Mouse (Mus musculus): ENCODE data around the gene Plscr3. TPM values are rescaled to one million over a fixed set of nuclear protein-coding genes. Genes with fewer than 3 reads are reported as not detected.
A peak's percentile ranks its signal among the peaks of the same experiment; 100 is the strongest.

The Plscr3 gene
- total RNA-seq (2021): 10 to 100 TPM; 16.3 to 16.6 TPM

DNA sequence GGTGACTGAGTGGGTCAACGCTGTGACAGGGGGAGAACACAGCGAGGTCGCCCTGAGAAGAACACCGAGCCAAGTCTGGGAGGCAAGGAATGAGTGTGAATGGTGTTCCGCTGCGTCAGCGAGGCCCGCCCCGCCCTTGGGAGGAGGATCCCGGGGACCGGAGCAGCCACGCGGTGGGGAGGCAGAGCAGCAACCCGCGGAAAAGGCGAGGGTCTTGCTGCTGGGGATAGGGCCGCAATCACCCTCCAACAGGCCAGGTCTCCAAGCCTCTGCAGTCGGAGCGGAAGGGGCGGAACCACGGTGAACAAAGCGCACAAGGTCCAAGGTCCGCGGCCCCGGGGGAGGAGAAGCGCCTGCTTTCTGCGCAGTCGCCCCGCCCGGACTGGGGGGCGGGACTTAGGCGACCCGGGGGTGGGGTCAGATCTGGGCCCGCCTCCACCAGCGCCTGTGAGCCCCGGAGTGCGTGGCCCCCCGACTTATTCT is at the start of gene Plscr3:
Plscr3 (plus strand) TSS at position 179 of the 483 bp plus-strand sequence.
- peak; percentile 89 for DNase-seq

DNA sequence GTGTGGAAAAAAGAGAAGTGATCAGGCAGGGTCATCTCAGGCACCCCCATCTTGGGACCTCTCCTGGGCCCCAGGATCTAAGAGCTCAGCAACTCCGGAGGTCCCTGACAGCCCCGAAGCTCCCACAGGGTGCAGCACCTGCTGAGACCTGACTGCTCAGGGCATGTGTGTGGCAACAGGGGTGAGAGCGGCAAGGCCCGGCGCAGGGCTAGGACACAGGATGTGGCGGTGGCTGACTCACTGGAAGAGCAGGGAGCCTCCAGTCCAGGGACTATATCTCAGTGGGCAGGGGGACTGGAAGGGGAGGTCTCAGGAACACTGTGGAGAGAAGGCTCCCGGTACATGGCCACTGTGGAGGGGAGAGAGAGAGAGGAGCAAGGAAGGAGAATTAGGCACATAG is 48.3 kb upstream of the Plscr3 start:
- no peak for DNase-seq

DNA sequence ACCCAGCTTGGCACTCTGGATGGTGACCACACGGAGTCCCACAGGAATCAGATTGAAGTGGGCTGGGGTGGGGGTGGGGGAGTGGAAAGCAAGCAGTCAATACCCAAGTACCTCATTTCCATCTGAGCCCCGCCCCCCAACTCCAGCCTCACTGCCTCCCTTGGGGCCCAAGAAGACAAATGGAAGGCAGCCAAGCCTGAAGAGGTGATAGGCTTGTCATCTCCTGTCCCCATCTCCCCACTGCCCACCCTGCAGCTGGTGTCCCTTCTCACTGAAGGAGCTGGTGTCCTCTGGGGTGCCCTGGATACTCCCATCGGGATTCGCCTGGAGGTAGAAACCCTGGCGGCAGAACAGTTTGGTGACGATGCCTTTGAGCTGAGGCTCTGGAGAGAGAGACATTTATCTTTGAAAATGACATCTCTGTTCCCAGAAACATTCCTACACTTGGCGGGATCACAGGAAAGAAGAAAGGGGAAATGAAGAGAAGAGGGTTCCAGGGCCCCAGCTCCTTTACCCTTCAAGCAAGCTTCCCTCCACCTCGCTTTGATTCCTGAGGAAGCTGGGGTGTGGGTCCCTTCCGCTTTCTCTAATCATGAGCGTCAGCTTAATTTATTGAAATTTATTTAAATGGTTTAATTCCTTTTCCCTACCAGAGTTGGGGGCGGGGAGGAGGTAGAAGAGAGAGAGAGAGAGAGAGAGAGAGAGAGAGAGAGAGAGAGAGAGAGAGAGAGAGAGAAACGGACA is 46.6 kb upstream of the Plscr3 start:
- no peak for DNase-seq

DNA sequence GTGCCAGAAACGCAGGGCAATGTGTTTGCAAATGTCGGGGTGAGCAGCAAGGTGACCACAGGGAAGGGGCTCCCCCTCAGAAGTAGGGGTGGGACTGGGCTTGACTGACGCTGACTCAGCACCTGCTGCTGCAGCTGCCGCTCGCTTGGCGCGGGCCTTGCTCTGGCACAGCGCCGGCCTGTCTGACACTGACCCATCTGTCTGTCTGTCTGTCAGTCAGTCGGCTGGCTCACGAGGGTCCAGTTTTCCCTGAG is 46.1 kb upstream of the Plscr3 start:
- peak in 1 of 2 experiments; percentile 45 for DNase-seq

DNA sequence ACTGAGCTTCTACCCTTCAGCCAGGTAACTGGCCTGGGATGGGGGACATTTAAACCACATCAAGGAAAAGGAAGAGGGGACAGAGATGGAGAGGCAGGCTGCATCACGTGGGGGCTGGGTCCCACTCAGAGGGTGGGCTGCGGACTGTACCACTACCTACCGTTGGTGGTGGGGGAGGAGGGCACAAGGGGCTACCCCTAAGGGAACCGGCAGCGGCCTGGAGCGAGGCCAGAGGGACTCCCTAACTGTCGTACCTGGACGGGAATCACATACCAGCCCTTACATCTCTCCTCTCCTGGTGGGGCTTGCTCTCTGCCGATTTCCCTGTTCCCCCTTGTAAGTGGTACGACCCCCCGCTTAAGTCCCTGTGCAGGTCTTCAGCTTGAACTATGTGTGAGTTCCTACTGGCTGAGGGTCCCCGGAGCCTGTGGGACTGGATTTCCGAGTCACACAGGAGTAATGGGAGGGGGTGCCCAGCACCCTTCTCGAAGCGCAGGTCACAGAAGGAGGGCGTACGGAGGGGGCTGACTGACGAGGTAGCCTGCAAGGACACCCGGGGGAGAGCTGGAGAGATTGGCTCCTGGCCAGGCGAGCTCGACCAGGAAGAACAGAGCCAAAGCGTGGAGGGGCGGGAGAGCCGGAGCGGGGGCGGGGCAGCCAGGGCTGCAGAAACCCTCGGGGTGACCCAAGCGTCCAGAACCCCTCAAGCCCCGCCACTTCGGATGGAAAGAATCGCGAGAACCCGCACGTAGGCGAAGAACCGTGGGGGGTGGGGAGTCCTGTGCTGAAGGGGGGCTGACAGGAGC is 45.6 kb upstream of the Plscr3 start:
- peak; percentile 43 to 45 for DNase-seq

DNA sequence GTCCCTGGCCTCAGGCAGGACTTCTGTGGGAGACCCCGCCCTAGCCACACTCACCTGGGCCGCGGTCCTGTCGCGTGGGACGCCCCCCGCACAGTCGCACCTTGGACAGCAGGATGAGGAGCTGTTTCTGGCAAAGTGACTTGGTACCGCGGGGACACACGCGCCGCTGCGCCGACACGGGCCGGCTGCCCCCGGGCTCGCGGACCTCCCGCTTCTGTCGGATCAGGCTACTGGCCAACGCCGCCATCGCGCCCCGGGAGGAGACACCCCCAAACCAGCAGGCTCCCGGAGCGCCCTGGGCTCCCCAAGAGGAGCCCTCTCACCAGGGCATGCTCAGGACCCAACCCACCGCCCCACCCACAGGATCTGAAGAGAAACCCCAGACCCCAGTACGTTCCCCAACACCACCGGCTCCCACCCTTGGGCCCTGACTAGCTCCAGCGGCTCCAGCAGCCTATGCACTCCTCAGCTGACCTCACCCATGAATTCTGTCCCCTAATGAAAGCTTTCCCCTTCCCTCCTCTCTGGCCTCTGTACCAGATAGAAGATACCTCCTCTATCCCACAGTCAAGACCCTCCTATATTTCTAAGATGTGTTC is 44.7 kb upstream of the Plscr3 start, which contains the start of gene Fgf11:
Fgf11 (minus strand) TSS at position 479 of the 599 bp plus-strand sequence.
- DNase-seq: no peak

DNA sequence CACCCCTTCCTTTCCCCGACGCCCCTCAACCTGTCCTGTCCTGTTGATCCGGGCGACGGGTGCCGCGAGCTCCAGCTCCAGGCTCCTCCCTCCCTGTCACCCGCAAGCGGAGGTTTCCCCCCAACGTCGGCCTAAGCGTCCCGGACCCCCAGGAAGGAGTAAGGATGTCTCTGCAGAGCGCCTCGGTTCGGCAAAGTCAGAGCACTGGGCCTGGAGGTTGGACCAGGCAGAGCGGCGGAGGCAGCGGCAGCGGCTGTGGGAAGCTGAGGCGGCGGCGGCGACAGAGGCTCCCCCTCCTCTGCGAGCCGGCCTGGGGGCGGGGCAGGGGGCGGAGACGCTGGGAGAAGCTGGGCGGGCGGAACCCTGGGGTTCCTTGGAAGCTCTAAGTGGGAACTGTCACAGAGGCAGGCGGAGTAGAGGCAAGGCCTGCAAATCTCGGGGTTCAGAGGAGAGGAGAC is 43.5 kb upstream of the Plscr3 start:
- DNase-seq: peak; percentile 85 to 86

DNA sequence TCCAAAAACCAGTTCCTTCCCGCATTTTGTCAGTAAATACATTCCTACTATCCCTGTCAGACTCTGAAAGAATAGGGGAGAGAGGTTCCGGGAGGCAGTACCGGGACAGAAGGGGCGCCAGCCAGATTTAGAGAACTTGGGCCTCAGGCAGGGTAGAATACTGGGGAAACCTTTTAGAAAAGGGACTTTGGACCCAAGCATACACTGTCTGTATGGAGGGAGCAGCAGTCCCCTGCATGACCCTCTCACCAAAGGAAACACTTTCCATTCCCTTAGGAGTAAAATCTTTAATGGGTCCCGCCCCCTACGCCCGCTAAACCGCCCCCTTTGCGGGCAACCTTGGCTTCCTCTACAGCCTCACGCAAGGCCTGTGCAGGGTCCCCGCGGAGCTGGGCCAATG is 42.8 kb upstream of the Plscr3 start:
- no peak for DNase-seq

DNA sequence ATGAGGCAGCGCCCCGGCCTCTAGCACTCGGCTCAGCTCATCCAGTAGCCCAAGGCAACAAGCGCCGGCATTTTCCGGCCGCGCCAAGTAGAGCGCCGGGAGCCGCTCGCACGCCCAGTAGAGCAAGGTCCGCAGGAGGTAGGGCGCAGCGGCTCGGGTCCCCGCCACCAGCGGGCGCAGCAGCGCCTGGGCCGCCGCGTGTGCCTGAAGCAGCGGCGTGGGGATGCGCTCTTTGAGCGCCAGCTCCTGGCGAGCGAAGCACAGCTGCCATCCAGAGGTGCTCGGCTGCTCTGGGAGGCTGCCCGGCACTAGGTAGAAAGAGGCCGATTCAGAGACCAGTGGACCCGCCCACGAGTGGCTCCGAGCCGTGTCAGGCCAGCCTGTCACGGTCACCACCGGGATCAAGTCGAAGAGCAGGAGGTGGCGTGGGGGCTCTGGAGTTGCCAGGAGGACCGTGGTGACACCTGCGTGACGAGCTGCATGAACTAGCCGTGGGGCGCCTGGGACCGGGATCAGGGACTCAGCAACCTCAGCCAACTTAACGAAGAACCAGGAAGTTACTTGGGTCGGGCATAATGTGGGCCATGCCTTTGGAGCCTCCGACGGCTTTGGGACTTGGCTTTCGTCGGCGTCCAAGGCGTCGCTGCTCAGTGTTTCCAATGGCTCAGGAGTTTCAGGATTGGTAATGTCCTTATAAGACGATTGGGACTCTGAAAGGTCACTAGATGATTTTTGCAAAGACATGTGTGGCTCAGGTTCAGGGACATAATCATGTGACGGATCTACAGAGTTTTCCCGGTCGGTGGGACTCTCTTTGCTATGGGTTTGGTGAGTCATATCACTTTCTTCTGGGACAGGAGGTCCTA is 42.2 kb upstream of the Plscr3 start:
- DNase-seq: peak; percentile 58 to 70

DNA sequence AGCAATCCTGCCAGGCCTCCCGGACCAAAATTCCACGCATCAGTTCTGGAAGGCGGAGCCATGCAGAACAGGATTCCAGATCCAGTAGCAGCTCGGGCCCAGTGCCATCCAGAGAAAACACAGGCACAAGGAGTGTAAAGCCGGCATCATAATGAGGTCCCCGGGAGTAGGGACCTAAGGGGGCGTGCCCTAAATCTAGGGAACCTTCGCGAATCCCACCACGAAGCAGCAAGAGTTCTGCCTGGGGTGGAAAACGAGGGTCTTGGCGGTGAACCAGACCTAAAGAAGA is 41.6 kb upstream of the Plscr3 start:
- no peak for DNase-seq

DNA sequence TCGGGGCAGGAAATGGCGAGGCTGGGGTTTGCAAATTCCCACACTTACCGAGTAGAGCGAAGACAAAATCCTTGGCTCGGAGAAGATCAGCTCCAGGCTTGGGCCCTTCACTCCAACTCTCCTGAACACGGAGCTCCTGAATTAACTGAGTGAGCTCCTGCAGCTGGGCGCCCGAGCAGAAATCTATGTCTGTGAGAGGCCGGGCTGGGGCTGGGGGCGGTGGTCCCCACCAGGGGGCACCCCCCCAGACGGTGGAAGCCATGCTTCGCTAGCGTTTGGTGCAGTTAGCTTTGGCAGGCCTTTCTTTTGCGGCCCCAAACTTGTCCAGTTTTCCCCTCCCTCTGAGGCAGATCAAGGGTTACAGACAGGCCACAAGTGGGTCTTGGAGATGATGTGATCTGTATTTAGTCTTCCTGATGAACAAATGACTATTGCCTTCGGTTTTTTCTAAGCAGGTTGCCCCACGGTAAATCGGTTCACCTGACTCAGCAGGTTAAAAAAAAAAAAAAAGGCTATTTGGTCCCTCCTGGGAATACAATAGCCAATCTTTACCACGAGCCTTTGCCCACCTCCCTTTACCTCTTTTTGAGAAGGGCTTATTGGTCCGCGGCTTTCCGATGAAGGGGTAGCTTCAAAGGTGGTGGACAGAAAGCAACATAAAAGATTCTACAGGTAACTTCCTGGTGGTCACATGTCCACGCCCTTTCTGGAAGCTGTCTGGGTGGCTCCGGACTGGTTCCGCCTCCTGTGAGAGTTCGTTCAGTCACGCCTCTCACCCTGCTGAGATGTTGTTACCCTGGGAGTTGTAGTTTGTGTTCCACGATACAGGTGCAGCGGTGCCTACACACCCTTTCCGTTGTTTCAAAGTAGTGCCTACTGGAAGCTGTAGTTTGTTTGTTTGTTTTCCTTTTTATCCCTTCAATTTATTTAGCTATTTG is 40.9 kb upstream of the Plscr3 start, which contains the start of gene Tmem102:
Tmem102 (minus strand) TSS at position 653 of the 938 bp plus-strand sequence.
- DNase-seq: no peak

DNA sequence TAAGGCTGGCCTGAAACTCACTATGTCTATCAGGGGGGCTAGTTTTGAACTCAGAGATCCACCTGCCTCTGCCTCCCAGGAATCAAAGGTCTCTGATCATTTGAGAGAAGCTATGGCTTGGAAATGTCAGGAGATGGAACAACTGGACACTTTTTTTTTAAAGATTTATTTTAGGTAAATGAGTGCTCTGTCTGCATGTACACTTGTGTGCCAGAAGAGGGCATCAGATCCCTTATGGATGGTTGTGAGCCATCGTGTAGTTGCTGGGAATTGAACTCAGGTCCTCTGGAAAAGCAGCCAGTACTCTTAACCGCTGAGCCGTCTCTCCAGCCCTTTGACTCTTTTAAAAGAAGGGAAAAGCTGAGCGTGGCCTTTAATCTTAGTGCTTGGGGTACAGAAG is 39.8 kb upstream of the Plscr3 start:
- DNase-seq: no peak

DNA sequence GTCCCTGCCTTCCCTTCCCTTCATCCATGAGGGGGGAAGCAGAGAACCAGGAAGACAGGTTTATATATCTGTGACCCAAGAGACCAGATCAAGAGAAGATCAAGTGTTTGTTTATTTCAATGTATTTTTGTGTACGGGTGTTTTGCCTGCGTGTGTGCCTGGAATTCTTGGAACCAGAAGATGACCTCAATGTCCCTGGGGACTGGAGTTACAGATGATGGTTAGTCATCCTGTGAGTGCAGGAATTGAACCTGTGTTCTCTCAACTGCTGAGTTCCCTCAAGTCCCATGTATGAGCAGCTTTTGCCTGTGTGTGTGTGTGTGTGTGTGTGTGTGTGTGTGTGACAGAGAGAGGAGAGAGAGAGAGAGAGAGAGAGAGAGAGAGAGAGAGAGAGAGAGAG is 38.5 kb upstream of the Plscr3 start:
- no peak for DNase-seq

DNA sequence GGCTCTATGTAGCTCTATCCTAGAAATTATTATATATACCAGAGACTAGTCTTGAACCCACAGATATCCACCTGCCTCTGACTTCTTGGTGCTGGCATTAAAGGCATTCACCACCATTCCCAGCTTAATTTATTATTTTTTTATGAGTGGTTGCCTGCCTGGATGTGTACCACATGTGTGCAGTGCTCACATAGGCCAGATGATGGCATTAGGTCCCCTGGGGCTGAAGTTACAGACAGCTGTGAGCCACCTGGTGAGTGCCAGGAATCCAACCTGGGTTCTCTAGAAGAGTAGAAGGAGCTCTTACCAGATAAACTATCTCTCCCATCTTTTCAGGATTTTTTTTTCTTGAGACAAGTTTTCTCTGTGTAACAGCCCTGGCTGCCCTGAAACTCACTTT is 35.9 kb upstream of the Plscr3 start:
- no peak for DNase-seq

DNA sequence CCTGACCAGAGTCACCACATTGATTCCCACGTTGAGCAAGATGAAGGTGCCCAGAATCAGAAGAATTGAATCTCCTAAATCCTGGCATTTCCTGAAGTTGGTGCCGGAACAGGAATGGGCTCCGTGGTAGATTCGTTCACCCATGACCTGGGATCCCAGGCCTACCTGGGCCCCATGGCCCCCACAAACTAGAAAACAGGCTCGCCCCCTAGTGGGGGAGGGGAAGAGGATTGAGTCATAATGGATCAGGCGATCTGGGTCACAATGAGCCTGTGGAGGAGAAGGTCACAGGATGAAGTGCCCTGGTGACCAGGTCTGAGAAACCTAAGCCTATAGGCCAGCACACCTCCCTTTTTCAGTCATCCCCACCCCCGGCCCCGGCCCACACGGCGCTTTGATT is 31.0 kb upstream of the Plscr3 start, which contains the start of gene Gm39566:
Gm39566 (minus strand) TSS at position 144 of the 400 bp plus-strand sequence.
- DNase-seq: no peak

DNA sequence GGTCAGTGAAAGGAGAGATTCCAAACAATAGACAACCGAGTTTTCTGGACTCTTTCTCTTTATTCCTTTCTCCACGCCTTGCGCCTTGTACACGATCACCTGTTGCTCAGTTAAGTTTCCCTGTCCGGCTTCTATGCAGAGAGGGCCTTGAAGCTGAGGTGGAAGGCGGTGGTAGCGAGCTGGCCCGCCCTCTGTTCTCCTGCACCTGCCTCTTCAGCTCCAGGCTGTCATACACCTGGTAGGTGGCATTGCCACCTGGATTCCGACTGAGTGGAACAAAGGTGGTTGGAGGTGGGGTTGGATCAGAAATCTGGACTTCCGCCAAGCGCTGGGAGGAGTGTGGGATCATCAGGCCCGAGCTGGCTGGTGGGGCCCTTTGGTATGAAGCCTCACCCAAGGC is 29.7 kb upstream of the Plscr3 start:
- no peak for DNase-seq

DNA sequence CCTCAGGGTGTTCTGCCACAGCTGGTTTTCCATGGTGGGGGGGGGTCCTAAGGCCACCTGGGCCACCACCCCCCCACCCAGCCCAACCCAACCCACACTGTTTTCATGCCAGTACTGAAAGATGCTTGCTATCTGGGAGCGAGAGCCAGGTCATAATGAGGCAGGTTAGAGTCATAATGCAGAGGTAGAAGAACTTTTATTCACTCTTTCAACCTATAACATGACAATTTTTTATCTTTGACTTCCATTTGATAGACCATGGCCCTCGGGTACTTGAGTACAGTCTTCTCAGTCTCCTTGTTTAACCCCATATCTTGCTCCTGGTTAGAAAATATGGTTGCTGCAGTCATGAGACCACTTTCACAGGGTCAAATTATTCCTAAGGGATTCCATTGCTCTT is 27.8 kb upstream of the Plscr3 start, which contains the start of gene Spem2:
Spem2 (minus strand) TSS at position 101 of the 400 bp plus-strand sequence.
- DNase-seq: no peak

DNA sequence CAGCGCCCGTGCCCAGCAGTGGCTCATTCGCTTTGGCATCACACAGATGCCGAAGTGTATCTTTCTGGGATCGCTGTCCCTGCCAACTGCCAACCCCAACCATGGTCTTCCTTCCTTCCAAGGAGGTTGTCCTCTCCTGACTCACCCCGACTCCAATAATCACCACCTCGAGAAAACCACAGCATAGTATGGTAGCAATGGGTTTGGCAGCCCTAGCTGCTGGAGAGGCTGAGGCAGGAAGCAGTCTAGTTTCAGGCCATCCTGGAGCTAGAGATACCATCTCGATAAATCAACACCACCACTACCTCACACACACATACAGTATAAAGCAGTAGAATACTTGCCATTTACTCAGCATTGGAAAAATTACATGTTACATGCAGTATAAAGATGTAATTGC is 27.3 kb upstream of the Plscr3 start:
- DNase-seq: no peak

DNA sequence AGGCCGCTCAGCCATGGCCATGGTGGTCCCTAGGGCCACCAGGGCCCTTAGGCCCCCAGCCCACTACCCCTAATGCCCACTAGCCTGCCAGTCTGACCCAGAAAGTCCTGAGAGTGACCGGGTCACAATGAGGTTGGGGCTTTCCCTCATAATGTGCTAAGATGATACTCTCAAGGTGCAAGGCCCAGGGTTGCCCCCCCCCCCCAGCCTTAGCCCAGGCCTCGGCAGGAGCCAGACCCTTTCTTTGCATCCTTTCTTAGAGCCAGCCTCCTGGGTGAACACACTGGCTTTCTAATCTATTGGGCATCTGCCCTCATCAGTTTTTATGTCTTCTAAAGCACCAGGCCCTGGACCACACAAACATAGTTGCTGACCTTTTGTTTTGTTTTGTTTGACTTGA is 24.1 kb upstream of the Plscr3 start, which contains the start of gene Spem1:
Spem1 (minus strand) TSS at position 101 of the 400 bp plus-strand sequence.
- DNase-seq: no peak

DNA sequence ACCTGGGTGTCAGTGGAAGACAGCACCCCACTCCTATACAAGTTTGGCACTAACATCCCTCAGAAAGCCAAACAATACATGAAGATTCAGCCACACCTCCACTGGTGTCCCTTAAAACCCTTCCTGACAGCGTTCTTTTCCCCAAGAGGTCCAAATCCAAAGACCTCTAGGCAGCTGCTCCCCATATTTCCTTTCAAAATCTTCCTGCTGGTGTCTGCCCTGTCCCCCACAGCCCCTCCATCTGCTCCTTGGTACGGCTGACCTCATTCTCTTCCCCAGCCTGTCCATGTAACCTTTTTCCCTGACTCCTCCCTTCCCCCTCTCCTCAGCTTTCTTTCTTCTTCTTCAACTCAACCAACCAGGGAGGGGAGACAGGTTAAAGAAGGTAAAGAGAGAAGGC is 22.7 kb upstream of the Plscr3 start:
- DNase-seq: no peak

DNA sequence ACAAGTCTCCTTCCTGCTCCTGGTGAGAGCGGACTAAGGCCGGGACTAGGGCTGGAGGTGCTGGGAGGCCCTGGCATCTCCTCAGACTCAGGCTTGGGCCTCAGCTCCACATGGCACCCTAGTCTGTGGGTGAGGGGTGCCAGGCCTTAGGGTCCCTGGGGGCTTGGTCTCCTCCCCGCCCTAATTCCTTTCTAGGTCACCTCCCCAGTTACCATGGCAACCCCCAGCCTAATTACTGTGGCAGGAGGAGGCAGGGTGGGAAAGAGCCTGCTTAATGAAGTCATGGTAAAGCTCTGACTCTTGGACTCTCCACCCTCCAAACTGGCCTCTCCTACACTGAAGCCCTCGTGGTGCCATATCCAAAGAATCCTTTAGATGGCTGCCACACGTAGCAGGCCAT is 17.3 kb upstream of the Plscr3 start:
- DNase-seq: no peak

Measured in layer of hippocampus, postnatal 36 days (tissue).